Mouse (Mus musculus): ENCODE measurements at regions not wholly inside any gene's neighbourhood (a gene's known extent, or its start where the extent isn't known, plus 50 kb on each side); places are given as distances from the start of the nearest gene placed in this dataset.

- DNase-seq, result peak; percentile 30 to 38
Measured at GRCm38 (mm10) chr13:52017598-52018190, 171.2 kb downstream of the Gadd45g start.

- DNase-seq, result no peak
Measured at GRCm38 (mm10) chr13:52019647-52020046, 173.2 kb downstream of the Gadd45g start.

GRCm38 (mm10) chr13:52021150-52021549 lies 174.7 kb downstream of the Gadd45g start:
- no peak for DNase-seq

GRCm38 (mm10) chr13:52021828-52022227 lies 175.3 kb downstream of the Gadd45g start:
- DNase-seq, result no peak

GRCm38 (mm10) chr13:52022529-52022928 lies 176.1 kb downstream of the Gadd45g start:
- no peak for DNase-seq

- no peak for DNase-seq
Measured at GRCm38 (mm10) chr13:52024349-52024748, 177.9 kb downstream of the Gadd45g start.

- no peak for DNase-seq
Measured at GRCm38 (mm10) chr13:52024832-52025481, 178.5 kb downstream of the Gadd45g start.

GRCm38 (mm10) chr13:52025482-52025848 lies 179.0 kb downstream of the Gadd45g start:
- no peak for DNase-seq

- DNase-seq, result no peak
Measured at GRCm38 (mm10) chr13:52026291-52026690, 179.8 kb downstream of the Gadd45g start.

- no peak for DNase-seq
Measured at GRCm38 (mm10) chr13:52029868-52030422, 183.5 kb downstream of the Gadd45g start.

- DNase-seq, result no peak
Measured at GRCm38 (mm10) chr13:52031465-52031864, 185.0 kb downstream of the Gadd45g start.

- DNase-seq, result no peak
Measured at GRCm38 (mm10) chr13:52035731-52036130, 189.3 kb downstream of the Gadd45g start.

GRCm38 (mm10) chr13:52036351-52036750 lies 189.9 kb downstream of the Gadd45g start:
- DNase-seq, result no peak

GRCm38 (mm10) chr13:52037218-52037617 lies 190.7 kb downstream of the Gadd45g start:
- DNase-seq, result no peak

- peak; percentile 45 to 46 for DNase-seq
Measured at GRCm38 (mm10) chr13:52041467-52042421, 195.3 kb downstream of the Gadd45g start.

GRCm38 (mm10) chr13:52042867-52043266 lies 196.4 kb downstream of the Gadd45g start:
- DNase-seq, result no peak

GRCm38 (mm10) chr13:52043916-52044315 lies 197.4 kb downstream of the Gadd45g start:
- DNase-seq, result no peak

GRCm38 (mm10) chr13:52045349-52045748 lies 198.9 kb downstream of the Gadd45g start:
- DNase-seq, result no peak

- no peak for DNase-seq
Measured at GRCm38 (mm10) chr13:52046020-52046419, 199.5 kb downstream of the Gadd45g start.

GRCm38 (mm10) chr13:52046700-52047099 lies 200.2 kb downstream of the Gadd45g start:
- DNase-seq, result no peak

GRCm38 (mm10) chr13:52047937-52048336 lies 201.5 kb downstream of the Gadd45g start:
- DNase-seq, result no peak

GRCm38 (mm10) chr13:52048777-52049176 lies 202.3 kb downstream of the Gadd45g start:
- no peak for DNase-seq

GRCm38 (mm10) chr13:52049249-52049648 lies 202.8 kb downstream of the Gadd45g start:
- DNase-seq, result no peak
